Mouse (Mus musculus) urinary bladder, adult 18-20 months (tissue): Measurements from ENCODE around the gene Col6a4.
A peak's percentile ranks its signal among the peaks of the same experiment; 100 is the strongest.

Source experiments
- DNase-seq, 2 experiments: peaks; one replicate each; pipeline ENCODE4 v3.0.0; 2022; ENCODE audit warnings: low spot score in 2 of 2, mixed read lengths in 2 of 2

The Col6a4 gene

DNA sequence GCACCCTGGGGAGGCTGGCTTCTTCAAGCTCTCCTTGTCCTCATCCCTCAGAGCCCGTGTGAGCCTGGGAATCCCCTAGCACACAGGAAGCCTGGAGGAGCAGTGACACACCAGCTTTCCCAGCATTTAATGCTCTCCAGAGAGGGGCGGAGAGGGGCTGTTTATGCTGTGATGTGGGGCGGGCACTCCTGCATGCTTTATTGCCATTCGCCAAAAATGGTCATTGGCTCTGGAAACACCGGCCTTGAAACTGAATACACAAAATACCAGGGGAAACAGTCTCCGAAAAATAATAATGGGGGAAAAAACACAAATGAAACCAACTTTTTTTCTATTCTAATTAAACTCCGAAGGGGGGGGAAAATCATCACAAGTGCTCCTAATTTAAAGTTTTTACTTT is at the start of gene Col6a4:
Gene Col6a4 (minus strand): TSS at position 101 of the 400 bp plus-strand sequence.
- DNase-seq, result no peak

DNA sequence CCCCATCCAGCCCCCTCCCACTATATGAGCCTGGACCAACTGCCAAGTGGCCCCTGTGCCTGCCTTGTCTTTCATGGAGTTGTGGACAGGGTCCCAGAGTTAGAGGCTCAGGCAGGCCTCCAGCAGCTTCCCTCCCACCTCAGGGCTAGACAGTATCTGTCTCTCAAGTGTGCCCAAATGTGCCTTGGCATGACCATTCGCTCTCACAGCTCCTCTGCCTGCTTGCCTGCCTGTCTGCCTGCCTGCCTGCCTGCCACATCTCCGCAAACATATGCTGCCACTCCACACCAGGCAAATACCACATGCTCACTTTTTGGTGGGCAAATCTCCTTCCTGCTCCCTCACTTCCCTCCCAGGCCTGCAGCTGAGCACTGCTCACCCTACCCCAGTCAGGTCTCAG is 49.0 kb upstream of the Col6a4 start:
- no peak for DNase-seq

DNA sequence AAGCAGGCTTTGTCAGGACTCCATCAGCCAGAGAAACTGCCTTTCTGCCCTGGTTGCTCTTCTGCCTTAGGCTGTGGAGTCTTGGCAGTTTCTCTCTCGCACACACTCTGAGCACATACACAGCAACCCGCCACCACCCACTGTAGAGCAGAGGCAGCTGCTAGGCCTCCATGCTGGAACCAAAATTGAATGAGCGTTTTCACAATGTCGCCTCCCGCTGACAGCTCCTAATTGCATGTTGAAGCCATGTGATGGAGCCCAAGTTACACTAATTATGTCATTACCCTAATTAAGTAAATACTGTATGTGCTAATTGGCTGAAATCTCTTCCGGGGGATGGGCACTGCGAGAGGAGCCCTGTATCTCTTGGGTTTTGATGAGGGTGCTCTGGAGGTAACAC is 47.6 kb upstream of the Col6a4 start:
- no peak for DNase-seq

DNA sequence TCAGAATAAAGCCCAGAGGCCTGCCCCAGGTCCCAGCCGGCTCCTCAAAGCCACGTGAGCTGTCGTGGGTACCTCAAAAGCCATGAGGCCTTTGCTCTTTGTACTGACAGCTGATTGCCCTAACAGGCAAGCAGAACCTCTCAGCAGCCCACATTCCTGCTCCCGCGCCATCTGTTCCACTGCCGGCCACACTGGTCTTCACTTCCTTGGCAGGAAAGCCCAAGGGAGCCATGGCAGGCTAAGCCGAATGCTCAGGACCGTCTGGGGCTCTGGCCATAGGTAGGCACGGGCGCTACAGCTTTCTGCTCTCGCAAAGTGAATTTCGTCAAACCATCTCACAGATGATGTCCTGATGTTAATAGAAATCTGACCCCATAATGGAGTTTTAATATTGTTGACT is 45.4 kb upstream of the Col6a4 start:
- no peak for DNase-seq

DNA sequence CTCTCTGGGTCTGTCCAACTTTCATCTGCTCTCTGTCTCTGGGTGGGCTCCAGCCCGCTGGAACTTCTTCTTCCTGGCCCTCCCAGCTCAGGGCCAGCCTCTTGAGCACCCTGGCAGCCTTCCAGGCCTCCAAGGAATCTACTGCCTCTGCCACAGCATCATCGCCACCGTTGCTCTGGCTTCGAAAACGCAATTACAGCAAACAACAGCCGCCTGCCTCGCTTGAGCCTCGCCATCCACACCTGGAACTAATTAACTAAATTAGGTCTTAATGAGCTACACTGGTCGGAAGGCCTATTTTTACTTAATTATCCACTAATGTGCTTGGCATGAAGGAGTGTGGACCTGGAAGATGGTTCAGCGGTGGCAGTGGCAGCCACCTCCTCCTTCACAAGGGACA is 43.2 kb upstream of the Col6a4 start:
- no peak for DNase-seq

DNA sequence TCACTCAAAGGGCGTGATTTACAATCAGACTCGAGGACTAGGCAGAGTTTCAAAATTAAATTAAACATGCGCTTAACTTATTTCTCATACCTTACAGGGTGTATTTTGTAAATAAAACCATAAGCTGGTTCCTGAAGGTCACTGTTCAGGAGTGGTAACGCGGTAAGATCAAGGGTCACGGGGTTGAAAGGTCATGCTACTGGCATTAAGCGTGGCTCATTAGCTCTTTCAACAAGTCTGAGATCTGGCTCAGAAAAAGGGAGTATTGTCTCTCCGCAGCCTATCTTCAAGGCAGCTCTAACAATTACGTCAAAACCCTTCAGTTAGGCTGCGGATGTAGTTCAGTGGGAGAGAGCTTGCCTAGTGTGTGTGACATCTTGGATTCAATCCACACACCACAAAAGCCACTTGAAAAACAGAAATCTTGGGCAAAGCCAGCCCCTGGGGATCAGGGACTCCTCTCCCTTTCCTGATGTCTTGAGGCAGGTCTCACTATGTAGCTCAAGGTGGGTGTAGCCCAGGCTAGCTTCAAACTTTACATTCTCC is 41.2 kb upstream of the Col6a4 start:
- no peak for DNase-seq

DNA sequence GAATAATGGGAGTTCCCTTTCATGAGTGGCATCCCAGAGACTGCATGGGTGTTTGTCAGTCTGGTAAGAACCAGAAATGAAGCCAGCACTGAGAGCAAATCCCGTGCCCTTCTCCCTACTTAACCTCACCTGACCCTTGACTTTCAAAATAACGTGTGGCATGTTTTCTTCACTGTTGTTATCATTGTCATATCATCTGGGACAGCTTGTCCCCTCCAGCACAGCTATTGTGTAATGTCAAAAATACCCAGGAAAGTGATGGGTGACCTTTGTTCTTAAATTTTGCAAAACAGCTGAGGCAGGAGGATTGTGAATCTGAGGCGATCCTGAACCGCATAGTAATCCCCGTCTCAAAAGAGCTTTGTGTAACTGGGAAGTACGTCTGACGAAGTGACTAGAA is 33.7 kb upstream of the Col6a4 start:
- no peak for DNase-seq

DNA sequence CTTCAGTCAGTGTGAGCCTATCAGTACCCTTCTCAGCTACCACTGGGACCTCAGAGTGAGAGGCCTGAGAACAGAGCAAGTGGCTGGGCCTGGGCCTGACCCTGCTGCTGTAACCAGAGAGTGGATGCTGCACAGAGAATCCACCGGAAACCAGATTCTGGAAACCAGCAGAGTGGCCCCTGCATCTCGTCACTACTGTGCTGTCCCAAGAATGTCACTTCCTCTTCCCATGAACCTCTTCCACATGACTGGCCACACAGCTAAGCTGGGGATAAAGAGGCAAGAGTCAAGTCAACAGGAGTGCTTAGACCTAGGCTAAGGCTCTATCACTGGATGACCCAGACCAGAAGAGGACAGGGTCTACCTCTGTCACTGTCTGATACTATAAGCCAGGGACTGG is 32.5 kb upstream of the Col6a4 start:
- no peak for DNase-seq

DNA sequence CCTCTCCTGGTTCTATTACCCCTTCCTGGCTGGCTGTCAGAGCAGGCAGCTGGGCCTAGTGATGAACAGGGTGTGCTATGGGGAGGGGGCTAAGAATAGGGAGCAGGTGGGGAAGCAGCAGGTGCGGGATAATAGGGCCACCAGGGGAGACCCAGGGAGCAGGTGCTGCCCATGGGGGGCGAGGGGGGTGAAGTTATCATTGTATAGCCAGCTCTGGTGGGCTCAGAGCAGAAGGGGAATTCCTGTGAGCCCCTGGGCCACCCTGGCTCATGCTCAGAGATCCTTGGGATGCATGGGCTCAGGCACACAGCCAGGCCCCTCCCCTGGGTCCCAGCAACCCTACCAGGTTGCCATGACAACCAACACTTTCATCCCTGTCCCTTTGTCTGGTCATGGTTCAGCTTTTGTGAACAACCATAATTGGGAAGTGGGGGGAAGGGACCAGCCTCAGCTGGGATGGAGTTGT is 30.2 kb upstream of the Col6a4 start:
- no peak for DNase-seq

DNA sequence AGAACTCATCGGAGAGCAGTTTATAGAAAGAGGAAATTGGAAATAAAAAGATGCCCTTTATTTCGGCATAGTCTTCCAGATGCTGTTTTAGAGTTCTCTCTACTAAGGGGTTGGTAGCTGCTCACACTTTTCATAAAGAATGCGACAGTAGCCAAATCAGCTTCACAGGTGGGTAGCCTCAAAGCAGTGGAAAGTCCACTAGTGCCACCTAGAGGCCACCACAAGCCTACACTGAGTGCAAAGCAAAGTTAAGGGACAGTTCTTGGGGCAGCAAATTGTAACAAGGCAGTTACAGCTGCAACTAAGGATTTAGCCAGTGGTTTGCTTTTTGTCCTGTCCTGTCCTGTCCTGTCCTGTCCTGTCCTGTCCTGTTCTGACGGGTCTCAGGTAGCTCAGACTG is 27.0 kb upstream of the Col6a4 start:
- DNase-seq, result no peak

DNA sequence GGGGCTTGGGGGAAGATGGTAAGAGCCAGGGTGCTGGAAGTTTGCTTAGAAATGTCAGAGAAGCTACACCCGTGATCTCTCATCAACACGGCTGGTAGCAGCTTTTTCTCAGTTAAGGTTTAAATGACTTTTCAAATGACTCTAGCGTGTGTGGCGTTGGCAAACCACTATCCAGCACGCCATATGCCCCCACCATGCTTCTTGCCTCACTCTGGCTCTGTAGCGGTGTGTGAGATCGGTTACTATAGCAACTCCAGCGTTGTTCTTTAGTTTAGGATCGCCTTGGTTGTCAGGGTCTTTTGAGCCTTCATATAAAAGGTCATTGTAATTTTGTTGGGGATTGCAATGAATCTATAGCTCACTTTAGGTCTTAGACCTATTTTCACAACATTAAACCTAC is 22.5 kb upstream of the Col6a4 start:
- no peak for DNase-seq

DNA sequence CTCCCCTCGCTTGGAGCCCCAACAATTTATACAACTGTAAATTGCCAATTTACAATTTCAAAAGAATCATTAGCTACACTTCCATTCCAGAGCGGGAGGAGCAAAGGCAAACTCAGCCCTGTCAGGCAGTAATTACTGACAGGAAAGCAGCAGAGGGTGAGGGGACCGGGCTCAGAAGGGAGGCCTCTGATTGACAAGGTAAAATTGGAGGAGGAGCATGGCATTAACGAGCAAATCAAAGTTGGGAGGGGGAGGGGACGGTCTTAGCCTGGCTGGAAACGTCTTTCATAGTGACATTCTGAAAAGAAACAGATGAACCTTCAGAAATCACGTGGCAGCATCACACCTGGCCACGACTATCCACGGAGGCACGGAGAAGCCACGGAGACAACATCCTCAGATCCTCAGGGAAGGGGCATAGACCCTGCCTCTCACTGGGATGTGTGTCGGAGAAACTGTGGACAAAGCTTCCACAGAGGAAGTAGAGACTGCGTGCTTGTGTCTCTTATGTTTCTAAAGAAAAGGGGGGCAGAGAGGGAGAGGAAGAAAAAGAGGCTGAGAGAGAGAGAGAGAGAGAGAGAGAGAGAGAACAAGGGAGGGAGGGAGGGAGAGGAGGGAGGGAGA is 19.3 kb upstream of the Col6a4 start:
- DNase-seq, result no peak

DNA sequence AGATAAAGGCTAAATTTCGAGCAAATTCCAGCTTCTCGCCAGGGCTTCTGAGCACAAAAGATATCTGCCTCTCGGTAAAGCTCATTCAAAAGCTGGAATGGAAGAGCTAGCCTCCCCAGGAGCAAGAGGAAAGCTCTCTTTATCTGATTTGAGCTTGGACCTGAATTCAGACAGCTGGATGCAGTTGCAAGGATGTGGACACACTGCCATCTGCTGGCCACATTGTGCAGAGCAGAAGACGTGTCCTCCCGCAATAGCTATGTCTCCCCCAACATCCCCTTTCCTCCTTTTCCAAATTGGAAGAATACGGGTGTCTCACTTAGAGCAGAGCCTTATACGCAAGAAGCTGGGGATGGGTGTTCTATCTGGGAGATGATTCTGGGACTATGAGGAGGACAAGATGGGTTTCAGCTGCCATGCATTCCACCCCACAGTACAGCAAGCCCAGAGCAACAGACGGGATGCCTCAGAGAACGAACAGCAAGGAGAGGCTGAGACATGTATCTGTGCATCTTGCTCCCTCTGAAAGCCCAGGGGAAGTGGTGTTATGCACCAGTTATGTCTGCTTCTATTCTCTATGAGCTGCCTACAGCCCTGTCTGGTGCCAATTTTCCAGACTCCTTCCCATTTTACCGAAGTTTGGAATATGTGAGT is 16.3 kb upstream of the Col6a4 start:
- peak; percentile 39 to 53 for DNase-seq

DNA sequence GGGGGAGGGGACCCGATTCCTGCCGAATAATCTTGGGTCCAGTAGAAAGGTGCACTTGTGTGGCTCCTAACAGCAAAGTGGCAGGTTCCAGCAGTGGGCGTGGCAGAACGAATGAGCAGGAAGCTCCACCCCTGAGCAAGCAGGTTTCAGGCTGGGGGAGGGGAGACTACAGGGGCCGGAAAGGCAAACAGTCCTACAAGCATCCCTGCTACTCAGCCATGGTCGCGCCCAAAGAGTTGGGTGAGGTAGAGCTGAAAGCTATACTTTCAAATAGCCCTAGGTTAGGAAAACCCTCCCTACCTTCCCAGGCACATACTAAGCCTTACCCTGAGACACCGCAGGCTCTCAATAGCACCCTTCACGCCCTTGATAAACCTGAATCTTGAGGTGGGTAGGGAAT is 9.7 kb upstream of the Col6a4 start:
- DNase-seq, result no peak

DNA sequence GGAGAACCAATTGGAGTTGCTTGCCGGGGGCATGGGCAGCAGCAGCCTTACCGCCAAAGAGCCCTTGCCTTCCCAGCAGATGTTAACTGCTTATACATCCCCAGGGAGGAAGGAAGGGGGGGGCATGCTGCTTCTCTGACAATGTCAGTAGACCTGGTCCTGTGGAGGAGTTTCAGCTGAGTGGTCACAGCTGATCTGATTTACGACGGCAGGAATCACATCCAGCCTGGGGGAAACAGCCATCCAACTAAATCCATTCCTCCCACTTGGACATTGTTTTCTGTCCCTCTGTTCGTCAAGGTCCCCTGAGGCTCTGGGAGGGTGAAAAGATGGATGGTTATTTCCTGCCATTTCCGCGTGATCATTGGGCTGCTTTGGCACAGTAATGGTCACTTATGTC is 7.8 kb upstream of the Col6a4 start:
- DNase-seq, result no peak

DNA sequence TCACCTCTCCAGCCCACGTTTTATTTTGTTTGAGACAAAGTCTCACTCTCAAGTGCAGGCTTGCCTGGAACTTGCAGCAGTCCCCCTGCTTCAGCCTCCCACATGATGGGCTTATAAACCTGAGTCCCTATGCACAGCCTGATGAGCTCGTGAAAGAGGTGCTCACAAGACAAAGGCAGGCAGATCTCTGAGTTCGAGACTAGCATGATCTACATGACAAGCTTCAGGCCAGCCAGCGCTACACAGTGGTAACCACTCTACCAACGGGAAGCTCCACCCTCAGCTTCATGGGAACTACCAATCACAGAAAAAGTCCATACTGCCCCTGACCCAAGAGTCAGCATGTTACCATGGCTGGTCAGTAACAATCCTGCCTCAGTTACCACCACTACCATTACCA is 4.6 kb upstream of the Col6a4 start:
- no peak for DNase-seq

DNA sequence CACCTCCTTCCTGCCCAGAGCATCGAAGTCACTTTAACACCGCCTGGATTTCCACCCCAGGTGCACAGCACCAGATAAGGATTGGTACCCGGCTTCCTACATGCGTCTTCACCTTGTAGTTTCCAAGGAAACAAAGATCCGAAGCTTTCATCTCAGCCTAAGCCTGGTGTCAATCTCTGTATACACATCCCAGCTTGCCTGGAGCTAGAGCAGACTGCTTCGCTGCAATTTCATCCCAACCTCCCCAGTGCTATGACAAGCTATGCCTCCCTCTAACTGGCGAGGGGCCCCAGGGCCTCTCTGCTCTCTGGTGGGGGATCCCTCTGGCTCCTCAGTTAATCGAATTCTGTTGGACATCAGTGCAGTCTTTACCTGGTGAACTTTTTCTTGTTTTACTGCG is 3.7 kb upstream of the Col6a4 start:
- no peak for DNase-seq

DNA sequence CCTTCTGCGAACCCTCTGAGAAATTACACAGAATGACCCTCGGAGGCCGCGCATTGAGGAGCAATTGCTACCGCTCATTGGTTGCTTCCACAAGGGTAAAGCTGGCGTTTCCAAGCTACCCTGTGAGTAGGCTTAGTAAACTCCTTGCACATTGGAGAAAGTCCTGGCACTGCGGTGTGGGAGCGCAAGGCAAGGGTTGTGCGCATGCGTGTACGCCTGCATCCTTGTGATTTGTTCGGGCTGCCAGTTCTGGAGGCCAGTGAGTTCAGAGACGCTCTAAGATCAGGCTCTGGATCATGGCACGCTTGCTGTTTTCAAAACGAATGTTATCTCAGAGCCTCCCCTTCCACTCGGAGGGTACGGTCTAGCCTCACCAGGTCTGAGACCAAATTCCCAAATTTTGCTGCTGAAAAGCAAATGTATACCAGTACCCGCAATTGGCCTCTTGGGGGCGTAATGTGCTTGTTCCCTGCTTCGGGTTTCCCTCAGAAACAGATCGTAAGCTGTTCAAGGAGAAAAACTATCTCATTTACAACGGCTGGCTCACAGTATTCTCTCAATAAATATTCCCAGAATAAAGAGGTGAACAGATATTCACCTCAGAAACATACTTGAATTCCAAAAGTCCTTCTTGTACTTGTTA is 2.9 kb upstream of the Col6a4 start:
- DNase-seq, result no peak

DNA sequence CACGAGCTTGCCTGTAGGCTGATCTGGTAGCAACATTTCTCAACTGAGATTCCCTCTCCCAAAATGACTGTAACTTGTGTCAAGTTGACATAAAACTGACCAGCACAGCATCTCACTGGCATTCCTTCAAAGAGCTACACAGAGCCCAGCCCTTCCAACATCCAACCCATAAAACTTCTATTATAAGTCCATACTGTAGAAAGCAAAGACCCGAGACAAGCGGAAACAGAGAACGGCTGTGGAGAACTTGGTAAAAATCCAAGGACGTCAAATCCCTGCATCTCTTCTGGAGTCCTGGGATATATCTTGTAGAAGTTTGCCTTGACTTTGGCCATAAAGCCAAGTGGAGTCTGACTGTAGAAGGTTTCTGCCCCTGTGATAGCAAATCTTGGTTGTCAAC is 15.1 kb downstream of the Col6a4 start:
- no peak for DNase-seq

DNA sequence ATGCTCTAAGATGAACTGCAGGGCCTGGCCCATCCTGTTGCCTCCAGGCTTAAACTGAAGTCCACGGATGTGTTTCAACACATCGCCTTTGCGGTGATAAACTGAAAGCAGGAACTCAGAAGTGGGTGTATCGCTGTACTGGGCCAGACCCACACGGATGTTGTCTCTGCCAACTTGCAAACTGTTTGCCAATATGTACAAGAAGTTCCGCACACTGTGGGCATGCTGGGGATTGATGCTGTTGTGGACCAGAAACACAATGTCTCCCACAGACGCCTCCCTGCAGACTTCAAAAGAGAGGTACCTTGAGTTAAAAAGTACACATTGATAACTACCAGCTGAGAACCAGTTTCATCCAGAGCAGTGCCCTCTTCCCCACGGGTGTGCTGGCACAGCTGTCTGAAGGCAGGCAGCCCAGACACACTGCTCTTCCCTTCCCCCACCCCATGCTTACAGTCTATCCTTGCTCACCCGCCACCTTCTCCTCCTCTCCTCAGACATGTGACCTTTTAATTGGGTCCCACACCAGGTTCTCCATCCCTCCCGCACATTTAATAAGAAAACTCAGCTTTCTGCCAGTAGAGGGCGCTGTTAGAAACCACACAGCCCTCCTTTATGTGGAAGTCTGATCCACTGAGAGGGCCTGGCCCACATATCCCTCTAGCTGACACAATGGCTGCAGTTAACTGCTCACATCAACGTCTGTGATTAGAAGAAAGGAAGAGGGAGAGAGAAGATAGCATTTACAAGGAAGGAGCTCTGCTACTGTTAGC is 16.1 kb downstream of the Col6a4 start:
- peak in 1 of 2 experiments; percentile 14 for DNase-seq

DNA sequence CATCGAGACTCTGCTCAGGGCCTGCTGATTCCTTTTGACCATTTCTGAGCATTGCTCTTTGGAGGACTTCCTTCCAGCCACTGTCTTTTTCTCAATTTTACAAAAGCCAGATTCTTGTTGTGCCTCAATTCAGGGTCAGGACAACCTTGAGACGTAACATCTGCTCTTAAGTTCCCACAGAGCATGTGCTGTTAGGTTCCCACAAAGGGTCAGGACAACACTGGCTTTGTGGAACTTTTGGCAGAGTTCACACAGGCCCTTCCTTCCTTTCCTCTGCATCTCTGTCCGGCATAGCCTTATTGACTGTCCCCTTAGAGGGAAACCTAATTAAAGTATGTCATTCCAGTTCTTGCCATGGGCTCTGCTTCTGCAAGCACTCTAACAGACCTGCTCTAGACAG is 18.6 kb downstream of the Col6a4 start:
- no peak for DNase-seq

DNA sequence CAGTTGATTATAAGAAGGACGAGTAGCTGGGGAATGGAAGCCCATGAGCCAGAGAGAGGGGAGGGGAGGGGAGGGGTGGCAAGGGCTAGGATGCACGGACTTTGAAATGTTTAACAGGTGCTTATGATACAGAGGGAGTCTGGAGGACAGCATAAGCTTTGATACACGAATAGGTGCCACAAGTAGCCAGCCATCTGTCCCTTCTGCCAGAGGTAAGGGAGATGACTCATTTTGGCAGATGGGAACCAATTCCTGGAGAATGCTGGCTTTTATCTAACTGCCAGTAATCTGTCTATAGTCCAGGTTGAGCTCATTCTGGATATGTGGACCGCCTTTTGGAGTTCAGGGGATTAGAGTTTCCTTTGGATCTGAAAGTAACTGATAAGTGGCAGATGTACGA is 20.3 kb downstream of the Col6a4 start:
- DNase-seq, result no peak
